Mouse (Mus musculus): ENCODE data around the gene Wwp2. TPM values are rescaled to one million over a fixed set of nuclear protein-coding genes. Genes with fewer than 3 reads are reported as not detected.
A peak's percentile ranks its signal among the peaks of the same experiment; 100 is the strongest.

Wwp2 gene
- total and polyA plus RNA-seq, 3 experiments: 21.8 to 31.5 TPM; not detected in 1

- H3K4me3 ChIP-seq (ENCODE audit: control insufficient read depth in 1 of 2, insufficient read depth in 1 of 2, low read depth in 2 of 2, low read length in 2 of 2): no peak overlapping the region
- H3K79me2 ChIP-seq (ENCODE audit: control insufficient read depth, insufficient read depth, low read length, poor library complexity): no peaks in the 10 kb centered on the region
- H3K27me3 ChIP-seq (ENCODE audit: control insufficient read depth in 1 of 2, insufficient read depth in 2 of 2, low read length in 2 of 2): no peaks in the 10 kb centered on the region
- H3K27ac ChIP-seq (ENCODE audit: control insufficient read depth, low read depth, low read length): no peak overlapping the region
- peaks cover 0 to 4% of the 10 kb centered on the region in 2 experiments; a peak in 2 of 4 replicates for H3K36me3 ChIP-seq (ENCODE audit: control insufficient read depth in 1 of 2, insufficient read depth in 2 of 2, low read length in 2 of 2)
- TF ChIP-seq JUND (IDR thresholded peaks at IDR 0.05; ENCODE audit: low read depth, low read length): peak; percentile 83
- peak; percentile 37; the same call in 1 of the 2 replicates for TF ChIP-seq SMC3 (IDR thresholded peaks at IDR 0.05; ENCODE audit: low read depth, low read length)
- no peak for TF ChIP-seq MYC (IDR thresholded peaks at IDR 0.05; ENCODE audit: low read depth, low read length)
- TF ChIP-seq RAD21 (IDR thresholded peaks at IDR 0.05; ENCODE audit: low read depth, low read length): peak; percentile 17
- no peak for TF ChIP-seq CHD2 (IDR thresholded peaks at IDR 0.05; ENCODE audit: low read length)
- no peak for TF ChIP-seq MEF2A (IDR thresholded peaks at IDR 0.05; ENCODE audit: extremely low read depth, insufficient replicate concordance, low read depth, low read length, poor library complexity, severe bottlenecking)
- no peak for TF ChIP-seq TCF12 (IDR thresholded peaks at IDR 0.05; ENCODE audit: low read depth, low read length)
- TF ChIP-seq CTCF (IDR thresholded peaks at IDR 0.05 in 2 of 3, conservative IDR thresholded peaks at IDR 0.05 in 1 of 3; ENCODE audit: control insufficient read depth in 1 of 3, insufficient read depth in 1 of 3, low read depth in 2 of 3, low read length in 3 of 3, poor library complexity in 1 of 3, severe bottlenecking in 1 of 3): peak; percentile 36 to 46 (median 43); a peak in 5 of 6 replicates
- no peak for TF ChIP-seq ZC3H11A (IDR thresholded peaks at IDR 0.05; ENCODE audit: low read depth, low read length)
- H3K9ac ChIP-seq (ENCODE audit: control insufficient read depth, low read depth, low read length, poor library complexity, severe bottlenecking): no peak overlapping the region
- peak; percentile 56 for DNase-seq (ENCODE audit: low read depth, low spot score)
- H3K4me1 ChIP-seq (ENCODE audit: control insufficient read depth in 1 of 2, insufficient read depth in 2 of 2, low read length in 2 of 2): no peaks in the 10 kb centered on the region
- H3K9me3 ChIP-seq (replicated peaks; ENCODE audit: insufficient read depth, low read length): no peaks in the 10 kb centered on the region
Measured at GRCm38 (mm10) chr8:107466642-107467041, 30.5 kb downstream of the Wwp2 start.

GRCm38 (mm10) chr8:107468811-107469302, 32.7 kb downstream of the Wwp2 start:
- H3K9ac ChIP-seq (ENCODE audit: control insufficient read depth, low read depth, low read length, poor library complexity, severe bottlenecking): no peak overlapping the region
- no peaks in the 10 kb centered on the region for H3K79me2 ChIP-seq (ENCODE audit: control insufficient read depth, insufficient read depth, low read length, poor library complexity)
- H3K27me3 ChIP-seq (ENCODE audit: control insufficient read depth in 1 of 2, insufficient read depth in 2 of 2, low read length in 2 of 2): no peaks in the 10 kb centered on the region
- no peak overlapping the region for H3K27ac ChIP-seq (ENCODE audit: control insufficient read depth, low read depth, low read length)
- no peak for DNase-seq (ENCODE audit: low read depth, low spot score)
- no peaks in the 10 kb centered on the region for H3K4me1 ChIP-seq (ENCODE audit: control insufficient read depth in 1 of 2, insufficient read depth in 2 of 2, low read length in 2 of 2)
- H3K36me3 ChIP-seq (ENCODE audit: control insufficient read depth in 1 of 2, insufficient read depth in 2 of 2, low read length in 2 of 2): peaks cover 0 to 2% of the 10 kb centered on the region in 2 experiments; a peak in 2 of 4 replicates
- H3K4me3 ChIP-seq (ENCODE audit: control insufficient read depth in 1 of 2, insufficient read depth in 1 of 2, low read depth in 2 of 2, low read length in 2 of 2): no peak overlapping the region
- H3K9me3 ChIP-seq (replicated peaks; ENCODE audit: insufficient read depth, low read length): no peaks in the 10 kb centered on the region
- no peak for TF ChIP-seq HCFC1 (IDR thresholded peaks at IDR 0.05; ENCODE audit: low read depth, low read length)
- TF ChIP-seq TBP (IDR thresholded peaks at IDR 0.05; ENCODE audit: low read depth, low read length): no peak
- no peak for TF ChIP-seq RCOR1 (IDR thresholded peaks at IDR 0.05; ENCODE audit: low read depth, low read length)
- no peak for TF ChIP-seq ZNF384 (IDR thresholded peaks at IDR 0.05; ENCODE audit: low read depth, low read length)
- TF ChIP-seq ZKSCAN1 (IDR thresholded peaks at IDR 0.05; ENCODE audit: low read depth, low read length): no peak
- TF ChIP-seq UBTF (IDR thresholded peaks at IDR 0.05; ENCODE audit: borderline replicate concordance, insufficient read depth, low read depth, low read length): no peak
- no peak for TF ChIP-seq ETS1 (IDR thresholded peaks at IDR 0.05; ENCODE audit: low read depth, low read length)
- TF ChIP-seq GATA1 (IDR thresholded peaks at IDR 0.05; ENCODE audit: low read depth, low read length): no peak
- no peak for TF ChIP-seq USF1 (IDR thresholded peaks at IDR 0.05; ENCODE audit: low read depth, low read length)
- no peak for TF ChIP-seq CHD1 (IDR thresholded peaks at IDR 0.05; ENCODE audit: low read depth, low read length)
- no peak for TF ChIP-seq NRF1 (IDR thresholded peaks at IDR 0.05; ENCODE audit: insufficient read depth, low read depth, low read length, poor library complexity, severe bottlenecking)
- TF ChIP-seq POLR2AphosphoS2 (IDR thresholded peaks at IDR 0.05; ENCODE audit: low read length): no peak
- TF ChIP-seq EP300 (IDR thresholded peaks at IDR 0.05; ENCODE audit: low read depth in 1 of 2, low read length in 2 of 2): no peak
- no peak for TF ChIP-seq E2F4 (IDR thresholded peaks at IDR 0.05; ENCODE audit: borderline replicate concordance, low read depth, low read length)

Measured in MEL (cell line).